Comparison of ENCODE assay signal across 15 mouse cellular contexts in genomic region chr11:23171760-23172159, GRCm38 (mm10).
"Had no signal": no experiment of that assay in that cellular context is flagged by ENCODE, and none has a peak within 500 bp of the region (broad histone marks: within the 10 kb centered on the region; RNA-seq: fewer than 3 reads in every experiment).

No protein-coding gene starts in this region.

- H3K4me2 ChIP-seq: limb, embryonic 12.5 days; lung, embryonic 14.5 days; midbrain, embryonic 11.5 days; midbrain, embryonic 15.5 days; neural tube, embryonic 12.5 days; stomach, embryonic 15.5 days had no signal

- H3K9me3 ChIP-seq: limb, embryonic 12.5 days; megakaryocyte, embryonic 14.5 days; midbrain, embryonic 15.5 days; neural tube, embryonic 12.5 days; stomach, embryonic 15.5 days had no signal

- H3K4me1 ChIP-seq: limb, embryonic 12.5 days; midbrain, embryonic 15.5 days; neural tube, embryonic 12.5 days; stomach, embryonic 15.5 days had no signal

- H3K36me3 ChIP-seq: limb, embryonic 12.5 days; midbrain, embryonic 15.5 days; neural tube, embryonic 12.5 days; stomach, embryonic 15.5 days had no signal

- H3K27ac ChIP-seq: limb, embryonic 12.5 days; macrophage; midbrain, embryonic 15.5 days; neural tube, embryonic 12.5 days; stomach, embryonic 15.5 days had no signal

- H3K27me3 ChIP-seq: limb, embryonic 12.5 days; megakaryocyte, embryonic 14.5 days; midbrain, embryonic 15.5 days; neural tube, embryonic 12.5 days; stomach, embryonic 15.5 days had no signal

- H3K4me3 ChIP-seq: limb, embryonic 12.5 days; megakaryocyte, embryonic 14.5 days; midbrain, embryonic 15.5 days; neural tube, embryonic 12.5 days; stomach, embryonic 15.5 days had no signal

- DNase-seq: kidney, adult 11 months; kidney, adult 9 months; kidney, postnatal 25 days; layer of hippocampus, adult 9-11 months; lung, embryonic 14.5 days; lung, postnatal 14 days; right cerebral cortex, postnatal 14 days; thymus, postnatal 36 days had no signal

- H3K9ac ChIP-seq: limb, embryonic 12.5 days; lung, embryonic 14.5 days; midbrain, embryonic 15.5 days; neural tube, embryonic 12.5 days; stomach, embryonic 15.5 days had no signal

- ATAC-seq: midbrain, embryonic 15.5 days had no signal
